Mouse (Mus musculus) intestine, embryonic 14.5 days (tissue): ENCODE measurements around the gene Rere. TPM values are rescaled to one million over a fixed set of nuclear protein-coding genes. Genes with fewer than 3 reads are reported as not detected.
A peak's percentile ranks its signal among the peaks of the same experiment; 100 is the strongest.

Experiments
- ATAC-seq: fragments of 200-750 bp; cut with Nextera tagmentation; replicated peaks from 2 replicates; pipeline ENCODE4 v1.8.0; 2017; ENCODE audit warnings: low read depth, moderate number of reproducible peaks, moderate TSS enrichment, moderate library complexity; ENCODE audit not compliant: low FRiP score, low TSS enrichment
- DNase-seq: peaks from one replicate; pipeline ENCODE4 v3.0.0-alpha.2; 2018; ENCODE audit warnings: low spot score
- H3K27ac ChIP-seq: fragments of 300-500 bp; sonication (generic); 2 replicates; pipeline ENCODE4 v1.5.1; 2014; ENCODE audit warnings: low read depth, mild to moderate bottlenecking, control low read depth
- H3K27me3 ChIP-seq: fragments of 300-500 bp; sonication (generic); replicated peaks from 2 replicates; pipeline ENCODE4 v1.6.1; 2014; ENCODE audit warnings: low read length, control low read depth; ENCODE audit not compliant: control insufficient read depth, insufficient read depth
- H3K36me3 ChIP-seq: fragments of 300-500 bp; sonication (generic); 2 replicates; pipeline ENCODE4 v1.6.1; 2014; ENCODE audit warnings: low read length, control low read depth; ENCODE audit not compliant: control insufficient read depth, insufficient read depth
- H3K4me1 ChIP-seq: fragments of 300-500 bp; sonication (generic); replicated peaks from 2 replicates; pipeline ENCODE4 v1.6.1; 2014; ENCODE audit warnings: low read length, control low read depth, mixed read lengths; ENCODE audit not compliant: control insufficient read depth, insufficient read depth
- H3K4me2 ChIP-seq: fragments of 300-500 bp; sonication (generic); 2 replicates; pipeline ENCODE4 v1.6.1; 2014; ENCODE audit warnings: low read length
- H3K4me3 ChIP-seq: fragments of 300-500 bp; sonication (generic); 2 replicates; pipeline ENCODE4 v1.5.1; 2014; ENCODE audit warnings: low read depth, low read length, control low read depth, mixed read lengths
- H3K9ac ChIP-seq: fragments of 300-500 bp; sonication (generic); 2 replicates; pipeline ENCODE4 v1.6.1; 2014; ENCODE audit warnings: mild to moderate bottlenecking, low read length
- H3K9me3 ChIP-seq: fragments of 300-500 bp; sonication (generic); 2 replicates; pipeline ENCODE4 v1.6.1; 2016; ENCODE audit warnings: low read length, control low read depth; ENCODE audit not compliant: control insufficient read depth
- WGBS: fragments of 180-500 bp; shearing (Covaris S2); extraction: QIAGEN DNeasy Blood & Tissue Kit; methylation state at CpG from one replicate; pipeline ENCODE4 v1.1.7; 2014; 5-methylcytosine and 5-hydroxymethylcytosine counted together
- polyA plus RNA-seq: library from polyadenylated mRNA; unstranded; fragments of >200 nt; fragmentation: Nextera tagmentation; extraction: Ambion mirVana; gene quantifications from 2 replicates; pipeline ENCODE4 v1.2.1, GENCODE M21; 2014

Gene Rere
- polyA plus RNA-seq, 1 experiment from 2014 or later, result 38.0 TPM

- DNase-seq (no peak), ATAC-seq (no peak)
- H3K4me3 ChIP-seq, result no peak overlapping the region
- H3K36me3 ChIP-seq, result peaks cover 16% of the 10 kb centered on the region
- no peak overlapping the region for H3K27ac ChIP-seq
- WGBS, result 53% methylated on average over 2 of the region's 2 CpGs
- peaks cover 14% of the 10 kb centered on the region for H3K4me1 ChIP-seq
- no peaks in the 10 kb centered on the region for H3K27me3 ChIP-seq
- no peaks in the 10 kb centered on the region for H3K9me3 ChIP-seq
- no peak overlapping the region for H3K9ac ChIP-seq
- H3K4me2 ChIP-seq, result no peak overlapping the region
Measured at GRCm38 (mm10) chr4:150516201-150516600, 234.8 kb downstream of the Rere start.

- Histone ChIP-seq H3K27ac (0 out of 2 replicates have a peak overlapping the region, but pooled peaks have one; percentile 30), H3K4me2 (no peak overlapping the region), H3K4me3 (no peak overlapping the region), H3K27me3 (no peaks in the 10 kb centered on the region), H3K9me3 (no peaks in the 10 kb centered on the region), H3K4me1 (peaks cover 14% of the 10 kb centered on the region), H3K36me3 (peaks cover 11% of the 10 kb centered on the region; the same call in 1 of the 2 replicates), H3K9ac (no peak overlapping the region)
- DNase-seq (no peak), ATAC-seq (peak; percentile 80; the same call in 1 of the 2 replicates)
- WGBS, result 31% methylated on average over 4 of the region's 4 CpGs
Measured at GRCm38 (mm10) chr4:150517381-150517780, 235.9 kb downstream of the Rere start.

DNA sequence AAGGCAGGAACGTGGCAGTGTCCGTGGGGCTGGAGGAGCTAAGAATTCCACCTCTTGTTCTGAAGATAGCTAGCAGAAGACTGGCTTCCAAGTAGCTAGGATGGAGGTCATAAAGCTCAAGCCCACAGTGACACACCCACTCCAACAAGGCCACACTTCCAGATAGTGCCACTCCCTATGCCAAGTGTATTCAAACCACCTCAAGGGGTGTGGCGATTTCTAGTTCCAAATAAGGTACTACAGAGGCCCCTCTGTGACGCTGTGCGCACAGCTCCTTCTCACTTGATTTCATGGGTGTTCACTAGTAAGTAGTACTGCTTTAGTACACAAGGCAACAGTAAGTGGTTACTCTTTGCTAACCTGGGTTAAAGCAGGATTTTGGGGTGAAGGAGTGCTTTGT, 237.4 kb downstream of the Rere start:
- Histone ChIP-seq H3K36me3 (peaks cover 18% of the 10 kb centered on the region), H3K4me1 (peaks cover 14% of the 10 kb centered on the region), H3K9me3 (no peaks in the 10 kb centered on the region), H3K27ac (no peak overlapping the region), H3K4me2 (no peak overlapping the region), H3K27me3 (no peaks in the 10 kb centered on the region), H3K4me3 (no peak overlapping the region), H3K9ac (no peak overlapping the region)
- DNase-seq (peak; percentile 59), ATAC-seq (peak; percentile 85)
- WGBS, result 77% methylated on average over 5 of the region's 5 CpGs

GRCm38 (mm10) chr4:150520069-150520468, 238.6 kb downstream of the Rere start:
- ATAC-seq (no peak), DNase-seq (no peak)
- Histone ChIP-seq H3K4me2 (no peak overlapping the region), H3K4me3 (no peak overlapping the region), H3K9ac (no peak overlapping the region), H3K27ac (no peak overlapping the region), H3K9me3 (no peaks in the 10 kb centered on the region), H3K27me3 (no peaks in the 10 kb centered on the region), H3K36me3 (peaks cover 24% of the 10 kb centered on the region), H3K4me1 (peaks cover 14% of the 10 kb centered on the region)
- WGBS, result 94% methylated on average over 1 of the region's 1 CpGs

- H3K4me2 ChIP-seq, result no peak overlapping the region
- H3K9ac ChIP-seq, result no peak overlapping the region
- H3K36me3 ChIP-seq, result peaks cover 28% of the 10 kb centered on the region
- no peak overlapping the region for H3K4me3 ChIP-seq
- H3K27me3 ChIP-seq, result no peaks in the 10 kb centered on the region
- ATAC-seq (no peak), DNase-seq (no peak)
- H3K9me3 ChIP-seq, result no peaks in the 10 kb centered on the region
- no peak overlapping the region for H3K27ac ChIP-seq
- peaks cover 8% of the 10 kb centered on the region for H3K4me1 ChIP-seq
- WGBS, result 75% methylated on average over 5 of the region's 5 CpGs
Measured at GRCm38 (mm10) chr4:150522425-150522824, 241.0 kb downstream of the Rere start.

- Histone ChIP-seq H3K9ac (no peak overlapping the region), H3K36me3 (peaks cover 28% of the 10 kb centered on the region), H3K27ac (no peak overlapping the region), H3K27me3 (no peaks in the 10 kb centered on the region), H3K4me1 (0 out of 2 replicates have a peak, but pooled peaks cover under 1% of the 10 kb centered on the region), H3K9me3 (no peaks in the 10 kb centered on the region), H3K4me2 (no peak overlapping the region), H3K4me3 (no peak overlapping the region)
- DNase-seq (no peak), ATAC-seq (no peak)
Measured at GRCm38 (mm10) chr4:150523351-150523750, 241.9 kb downstream of the Rere start.

DNA sequence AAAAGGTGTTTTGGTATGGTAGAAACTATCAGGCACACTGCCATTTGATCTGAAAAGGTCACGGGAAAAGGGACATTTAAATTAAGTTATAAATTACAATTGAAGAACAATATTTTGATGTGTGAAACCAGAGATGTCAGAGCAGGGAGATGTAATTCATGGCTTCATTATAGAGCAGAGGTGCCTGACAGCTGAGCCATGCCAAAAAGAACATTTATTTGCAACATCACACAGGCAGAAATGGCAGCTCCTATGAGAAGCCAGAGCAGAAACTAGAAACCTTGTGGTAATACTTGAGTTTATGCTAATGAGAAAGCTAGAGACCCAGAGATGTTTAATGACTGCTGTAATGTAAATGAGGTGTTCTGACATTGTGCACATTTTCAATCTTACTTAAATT, 244.8 kb downstream of the Rere start:
- Histone ChIP-seq H3K27me3 (no peaks in the 10 kb centered on the region), H3K27ac (no peak overlapping the region), H3K4me2 (no peak overlapping the region), H3K4me1 (no peaks in the 10 kb centered on the region), H3K36me3 (peaks cover 41% of the 10 kb centered on the region), H3K9ac (no peak overlapping the region), H3K4me3 (no peak overlapping the region), H3K9me3 (no peaks in the 10 kb centered on the region)
- DNase-seq, result no peak
- no peak for ATAC-seq
- WGBS, result 78% methylated on average over 1 of the region's 1 CpGs

GRCm38 (mm10) chr4:150528426-150528825, 247.0 kb downstream of the Rere start:
- no peaks in the 10 kb centered on the region for H3K9me3 ChIP-seq
- H3K36me3 ChIP-seq, result peaks cover 29% of the 10 kb centered on the region
- no peak overlapping the region for H3K27ac ChIP-seq
- DNase-seq (no peak), ATAC-seq (no peak)
- no peak overlapping the region for H3K9ac ChIP-seq
- no peaks in the 10 kb centered on the region for H3K4me1 ChIP-seq
- WGBS, result 91% methylated on average over 1 of the region's 1 CpGs
- no peak overlapping the region for H3K4me3 ChIP-seq
- H3K4me2 ChIP-seq, result no peak overlapping the region
- H3K27me3 ChIP-seq, result no peaks in the 10 kb centered on the region

- ATAC-seq, result no peak
- no peak for DNase-seq
- no peak overlapping the region for H3K27ac ChIP-seq
- H3K9ac ChIP-seq, result no peak overlapping the region
- H3K4me1 ChIP-seq, result no peaks in the 10 kb centered on the region
- WGBS, result 91% methylated on average over 5 of the region's 5 CpGs
- no peaks in the 10 kb centered on the region for H3K9me3 ChIP-seq
- no peaks in the 10 kb centered on the region for H3K27me3 ChIP-seq
- H3K4me3 ChIP-seq, result no peak overlapping the region
- H3K4me2 ChIP-seq, result no peak overlapping the region
- H3K36me3 ChIP-seq, result peaks cover 26% of the 10 kb centered on the region
Measured at GRCm38 (mm10) chr4:150528846-150529245, 247.4 kb downstream of the Rere start.
